Mouse (Mus musculus) CH12.LX (cell line): ENCODE results near the gene Ucp2. TPM values are rescaled to one million over a fixed set of nuclear protein-coding genes. Genes with fewer than 3 reads are reported as not detected.

Experiments used
- DNase-seq: peaks from one replicate; pipeline ENCODE4 v3.0.0-alpha.2; 2013; ENCODE audit errors: extremely low read depth
- H3K27ac ChIP-seq: 2 replicates; pipeline ENCODE4 v1.5.1; 2012; ENCODE audit warnings: low read depth, mild to moderate bottlenecking, control low read depth, moderate library complexity; ENCODE audit not compliant: insufficient read depth
- H3K27me3 ChIP-seq: replicated peaks from 2 replicates; pipeline ENCODE3; 2012; ENCODE audit warnings: inconsistent platforms
- H3K36me3 ChIP-seq, 2 experiments: replicated peaks in 1 of 2; 2 replicates each; pipeline versions ENCODE3 to v1.6.1; 2012; ENCODE audit warnings: inconsistent platforms in 1 of 2, low read length in 1 of 2, mild to moderate bottlenecking in 1 of 2, mixed read lengths in 1 of 2, moderate library complexity in 1 of 2; ENCODE audit not compliant: control insufficient read depth in 1 of 2, insufficient read depth in 1 of 2
- H3K4me1 ChIP-seq, 2 experiments: 2 replicates each; pipeline ENCODE4 v1.6.1; 2012; ENCODE audit warnings: inconsistent platforms in 1 of 2, moderate library complexity in 1 of 2; ENCODE audit not compliant: insufficient read depth in 2 of 2, control insufficient read depth in 1 of 2
- H3K4me2 ChIP-seq: 2 replicates; pipeline ENCODE4 v1.6.1; 2012; ENCODE audit warnings: low read depth, mild to moderate bottlenecking, control low read depth; ENCODE audit not compliant: poor library complexity, insufficient read depth, severe bottlenecking
- H3K4me3 ChIP-seq, 3 experiments: fragments of 150-350 bp in 1 of 3; sonication (generic) in 1 of 3; replicated peaks in 1 of 3; 2 replicates each; pipeline versions ENCODE3 to v1.5.1; 2011 to 2012; ENCODE audit warnings: low read depth in 2 of 3, low read length in 2 of 3, mild to moderate bottlenecking in 2 of 3, moderate library complexity in 2 of 3, control low read depth in 1 of 3, improper control_type of control experiment in 1 of 3, inconsistent platforms in 1 of 3, mixed read lengths in 1 of 3; ENCODE audit not compliant: poor library complexity in 1 of 3
- H3K79me2 ChIP-seq: replicated peaks from 2 replicates; pipeline ENCODE4 v1.6.1; 2012; ENCODE audit warnings: mild to moderate bottlenecking, moderate library complexity; ENCODE audit not compliant: control insufficient read depth, poor library complexity, insufficient read depth, severe bottlenecking; ENCODE audit errors: extremely low read depth
- H3K9ac ChIP-seq: 2 replicates; pipeline ENCODE4 v1.6.1; 2012; ENCODE audit warnings: low read depth, mild to moderate bottlenecking, control low read depth, moderate library complexity; ENCODE audit not compliant: insufficient read depth
- H3K9me3 ChIP-seq: replicated peaks from 2 replicates; pipeline ENCODE3; 2012; ENCODE audit warnings: low read length, inconsistent platforms, mixed read lengths
- CHD2 ChIP-seq: IDR thresholded peaks from 2 replicates; pipeline ENCODE4 v1.6.1; 2011; ENCODE audit warnings: low read length, improper control_type of control experiment
- CTCF ChIP-seq, 2 experiments: IDR thresholded peaks in 1 of 2; conservative IDR thresholded peaks in 1 of 2; 2 replicates each; pipeline ENCODE4 v1.5.1; 2011 to 2012; ENCODE audit warnings: low read depth in 2 of 2, low read length in 2 of 2, improper control_type of control experiment in 1 of 2, inconsistent platforms in 1 of 2, mild to moderate bottlenecking in 1 of 2, moderate library complexity in 1 of 2
- ELF1 ChIP-seq: IDR thresholded peaks from 2 replicates; pipeline ENCODE4 v1.6.1; 2014; ENCODE audit warnings: low read depth, mild to moderate bottlenecking, inconsistent platforms, low read length, improper control_type of control experiment
- EP300 ChIP-seq: IDR thresholded peaks from 2 replicates; pipeline ENCODE4 v1.6.1; 2011; ENCODE audit warnings: low read length, improper control_type of control experiment
- ETS1 ChIP-seq: conservative IDR thresholded peaks from 2 replicates; pipeline ENCODE4 v1.6.1; 2012; ENCODE audit warnings: low read depth, mild to moderate bottlenecking, inconsistent platforms, low read length, improper control_type of control experiment, moderate library complexity
- HCFC1 ChIP-seq: IDR thresholded peaks from 2 replicates; pipeline ENCODE4 v1.6.1; 2012; ENCODE audit warnings: low read depth, mild to moderate bottlenecking, inconsistent platforms, low read length, improper control_type of control experiment
- JUN ChIP-seq: IDR thresholded peaks from 2 replicates; pipeline ENCODE4 v1.6.1; 2011; ENCODE audit warnings: low read depth, mild to moderate bottlenecking, low read length, improper control_type of control experiment, moderate library complexity; ENCODE audit not compliant: insufficient read depth
- JUND ChIP-seq: conservative IDR thresholded peaks from 2 replicates; pipeline ENCODE4 v1.6.1; 2011; ENCODE audit warnings: low read depth, low read length, improper control_type of control experiment
- KAT2A ChIP-seq: IDR thresholded peaks from 2 replicates; pipeline ENCODE4 v1.6.1; 2012; ENCODE audit warnings: low read length, improper control_type of control experiment, inconsistent platforms; ENCODE audit not compliant: insufficient replicate concordance
- MAFK ChIP-seq: IDR thresholded peaks from 2 replicates; pipeline ENCODE4 v1.6.1; 2011; ENCODE audit warnings: low read length, improper control_type of control experiment; ENCODE audit not compliant: insufficient replicate concordance
- MAZ ChIP-seq: IDR thresholded peaks from 2 replicates; pipeline ENCODE4 v1.6.1; 2012; ENCODE audit warnings: low read depth, mild to moderate bottlenecking, inconsistent platforms, low read length, improper control_type of control experiment, moderate library complexity
- MXI1 ChIP-seq: IDR thresholded peaks from 2 replicates; pipeline ENCODE4 v1.6.1; 2011; ENCODE audit warnings: mild to moderate bottlenecking, low read depth, low read length, improper control_type of control experiment
- NRF1 ChIP-seq: IDR thresholded peaks from 2 replicates; pipeline ENCODE4 v1.6.1; 2014; ENCODE audit warnings: low read depth, mild to moderate bottlenecking, inconsistent platforms, low read length, improper control_type of control experiment, moderate library complexity
- PAX5 ChIP-seq: IDR thresholded peaks from 2 replicates; pipeline ENCODE4 v1.6.1; 2012; ENCODE audit warnings: low read length, inconsistent platforms, mixed read lengths
- POLR2A ChIP-seq: IDR thresholded peaks from 2 replicates; pipeline ENCODE4 v1.6.1; 2011; ENCODE audit warnings: low read depth, mild to moderate bottlenecking, improper control_type of control experiment, low read length
- POLR2AphosphoS2 ChIP-seq: IDR thresholded peaks from 2 replicates; pipeline ENCODE4 v1.6.1; 2011; ENCODE audit warnings: low read depth, low read length, improper control_type of control experiment
- RCOR1 ChIP-seq: conservative IDR thresholded peaks from 2 replicates; pipeline ENCODE4 v1.6.1; 2012; ENCODE audit warnings: low read depth, mild to moderate bottlenecking, inconsistent platforms, low read length, improper control_type of control experiment
- SIN3A ChIP-seq: IDR thresholded peaks from 2 replicates; pipeline ENCODE4 v1.6.1; 2012; ENCODE audit warnings: low read length, improper control_type of control experiment, inconsistent platforms
- UBTF ChIP-seq: IDR thresholded peaks from 2 replicates; pipeline ENCODE4 v1.6.1; 2012; ENCODE audit warnings: low read depth, mild to moderate bottlenecking, inconsistent platforms, low read length, improper control_type of control experiment, moderate library complexity
- ZMIZ1 ChIP-seq: IDR thresholded peaks from 2 replicates; pipeline ENCODE4 v1.6.1; 2012; ENCODE audit warnings: low read depth, mild to moderate bottlenecking, inconsistent platforms, low read length, improper control_type of control experiment
- ZNF384 ChIP-seq: IDR thresholded peaks from 2 replicates; pipeline ENCODE4 v1.6.1; 2012; ENCODE audit warnings: low read depth, low read length, improper control_type of control experiment, inconsistent platforms
- dilution Hi-C: fragments of 300-500 bp; cut with MboI; formaldehyde crosslinking; loops from 2 replicates; pipeline ENCODE4 v1.14.3; 2020; ENCODE audit warnings: low sequenced_read_pairs; ENCODE audit not compliant: extremely low pct_unique_long_range_greater_than_20kb, extremely low pct_ligation_motif_present
- in situ Hi-C: fragments of 300-500 bp; cut with MboI; formaldehyde crosslinking; loops from 3 replicates; pipeline ENCODE4 v1.14.3; 2019; ENCODE audit warnings: low sequenced_read_pairs, low pct_ligation_motif_present, low pct_unique_long_range_greater_than_20kb, mixed read lengths
- polyA plus RNA-seq: library from polyadenylated mRNA; unstranded; fragments of >175 nt; gene quantifications from 2 replicates; pipeline ENCODE4 v1.2.1, GENCODE M21; 2012; ENCODE audit warnings: low read depth; ENCODE audit not compliant: insufficient read length
- total RNA-seq, 2 experiments: library from RNA; depleted of rRNA; stranded (reverse); fragments of 300-350 nt in 1 of 2; fragments of >200 nt in 1 of 2; gene quantifications; 2 replicates each; pipeline ENCODE4 v1.2.3; 2012 to 2014

Gene Ucp2
- total and polyA plus RNA-seq, 3 experiments, result 131 to 635 (median 131) TPM

- Histone ChIP-seq H3K4me3 (no peak overlapping the region), H3K27me3 (no peaks in the 10 kb centered on the region), H3K4me2 (no peak overlapping the region), H3K9me3 (no peaks in the 10 kb centered on the region), H3K27ac (no peak overlapping the region), H3K79me2 (no peaks in the 10 kb centered on the region), H3K36me3 (peaks cover 2 to 16% of the 10 kb centered on the region in 2 experiments), H3K4me1 (0 out of 4 replicates have a peak, but pooled peaks cover 0 to 3% of the 10 kb centered on the region in 2 experiments), H3K9ac (no peak overlapping the region)
- dilution Hi-C loops, result no loop called here
- in situ Hi-C loops, result no loop called here
- no peak for TF ChIP-seq JUN
- no peak for TF ChIP-seq MAZ
- TF ChIP-seq ETS1, result no peak
- no peak for DNase-seq
Observed at GRCm38 (mm10) chr7:100474680-100475079, 18.5 kb upstream of the Ucp2 start.

GRCm38 (mm10) chr7:100479100-100479822 lies 13.9 kb upstream of the Ucp2 start:
- H3K4me1 ChIP-seq, result peaks cover 14 to 15% of the 10 kb centered on the region in 2 experiments
- no peaks in the 10 kb centered on the region for H3K36me3 ChIP-seq
- dilution Hi-C loops (no loop called here), in situ Hi-C loops (no loop called here)
- H3K9me3 ChIP-seq, result no peaks in the 10 kb centered on the region
- H3K9ac ChIP-seq, result no peak overlapping the region
- TF ChIP-seq MXI1 (no peak), ELF1 (no peak), RCOR1 (no peak), EP300 (no peak), ZMIZ1 (no peak), PAX5 (no peak), MAFK (no peak), JUND (no peak), SIN3A (no peak), NRF1 (no peak), KAT2A (no peak), ZNF384 (no peak), POLR2AphosphoS2 (no peak), UBTF (no peak), CHD2 (no peak), POLR2A (no peak), HCFC1 (no peak), CTCF (conservative IDR thresholded peaks at IDR 0.05 in 1 of 2, IDR thresholded peaks at IDR 0.05 in 1 of 2; ENCODE audit: low read depth in 2 of 2, low read length in 2 of 2) (no peak)
- no peak overlapping the region for H3K4me3 ChIP-seq
- no peak for DNase-seq
- no peak overlapping the region for H3K4me2 ChIP-seq
- H3K27me3 ChIP-seq, result no peaks in the 10 kb centered on the region
- H3K27ac ChIP-seq, result no peak overlapping the region
- no peaks in the 10 kb centered on the region for H3K79me2 ChIP-seq
